Mouse (Mus musculus) inflammation-experienced regulatory T-cells, adult 6 months (primary cell): ENCODE measurements around the gene Hmga1b. TPM values are rescaled to one million over a fixed set of nuclear protein-coding genes. Genes with fewer than 3 reads are reported as not detected.
"Not testable (repeated sequence)": the region's sequence is repeated elsewhere in the genome, so short reads cannot be mapped to it uniquely, and the experiment has no call there.

Experiments used
- ATAC-seq: one replicate; pipeline ENCODE4 v1.8.0; 2017
- polyA plus RNA-seq, 3 experiments: library from polyadenylated mRNA; unstranded; fragments of 100-300 nt; shearing (Covaris generic); gene quantifications; one replicate each; pipeline ENCODE4 v1.2.1; 2017

The Hmga1b gene
- polyA plus RNA-seq, 3 experiments from 2014 or later = 24.1 to 64.8 (median 62.8) TPM

GRCm38 (mm10) chr11:120731858-120732680 is 30.5 kb upstream of the Hmga1b start, which contains the start of gene Cbr2:
Cbr2 (minus strand) TSS chr11:120732114.
- ATAC-seq = no peak

GRCm38 (mm10) chr11:120733521-120733920 is 29.1 kb upstream of the Hmga1b start:
- no peak for ATAC-seq

- no peak for ATAC-seq
Observed at GRCm38 (mm10) chr11:120736424-120736823, 26.2 kb upstream of the Hmga1b start.

- ATAC-seq = no peak
Observed at GRCm38 (mm10) chr11:120740981-120741380, 21.6 kb upstream of the Hmga1b start.

GRCm38 (mm10) chr11:120744121-120744701 is 18.4 kb upstream of the Hmga1b start:
- ATAC-seq = no peak

GRCm38 (mm10) chr11:120747974-120748373 is 14.6 kb upstream of the Hmga1b start:
- no peak for ATAC-seq

- ATAC-seq = no peak
Observed at GRCm38 (mm10) chr11:120749430-120749829, 13.2 kb upstream of the Hmga1b start.

GRCm38 (mm10) chr11:120751606-120752005 is 11.0 kb upstream of the Hmga1b start:
- ATAC-seq = no peak

GRCm38 (mm10) chr11:120760236-120760635 is 2.4 kb upstream of the Hmga1b start:
- no peak for ATAC-seq

GRCm38 (mm10) chr11:120761811-120762671 is 553 bp upstream of the Hmga1b start:
- ATAC-seq = no peak

GRCm38 (mm10) chr11:120763121-120763999 is 766 bp downstream of the Hmga1b start:
- ATAC-seq = not testable (repeated sequence)

GRCm38 (mm10) chr11:120767023-120767422 is 4.4 kb downstream of the Hmga1b start:
- not testable (repeated sequence) for ATAC-seq

- no peak for ATAC-seq
Observed at GRCm38 (mm10) chr11:120768206-120768605, 5.6 kb downstream of the Hmga1b start.

GRCm38 (mm10) chr11:120772749-120773148 is 10.2 kb downstream of the Hmga1b start:
- no peak for ATAC-seq

- ATAC-seq = no peak
Observed at GRCm38 (mm10) chr11:120773463-120774190, 11.0 kb downstream of the Hmga1b start.

- peak; percentile 95 for ATAC-seq
Observed at GRCm38 (mm10) chr11:120775774-120776469, 13.3 kb downstream of the Hmga1b start.

GRCm38 (mm10) chr11:120777123-120777522 is 14.5 kb downstream of the Hmga1b start:
- ATAC-seq = no peak

- ATAC-seq = no peak
Observed at GRCm38 (mm10) chr11:120779876-120780275, 17.3 kb downstream of the Hmga1b start.

GRCm38 (mm10) chr11:120781361-120781760 is 18.8 kb downstream of the Hmga1b start:
- ATAC-seq = not testable (repeated sequence)

- peak; percentile 19 for ATAC-seq
Observed at GRCm38 (mm10) chr11:120783426-120784063, 21.0 kb downstream of the Hmga1b start.
